Mouse (Mus musculus): ENCODE data around the gene Kdm1a. TPM values are rescaled to one million over a fixed set of nuclear protein-coding genes. Genes with fewer than 3 reads are reported as not detected.
A peak's percentile ranks its signal among the peaks of the same experiment; 100 is the strongest.

The Kdm1a gene
- 52.7 and 55.6 TPM in 2 replicates for polyA plus RNA-seq (2014; fragmentation: Nextera tagmentation; extraction: Ambion mirVana)

GRCm38 (mm10) chr4:136602568-136602967 lies at the start of gene Kdm1a:
Kdm1a (minus strand) TSS chr4:136602723.
- peak within 1 kb of the TSS; percentile 86 for H3K27ac ChIP-seq (ENCODE audit: low read length)
- under 1% methylated on average over 45 of the region's 45 CpGs for WGBS

GRCm38 (mm10) chr4:136651882-136652527 lies 49.5 kb upstream of the Kdm1a start:
- no peak for ATAC-seq (ENCODE audit: insufficient number of reproducible peaks, insufficient read depth, low FRiP score, low read depth)
- Histone ChIP-seq H3K27ac (ENCODE audit: low read length) (no peak overlapping the region), H3K4me2 (replicated peaks; ENCODE audit: low read depth, low read length) (no peak overlapping the region), H3K4me3 (ENCODE audit: low read depth, low read length) (no peak overlapping the region), H3K4me1 (ENCODE audit: control insufficient read depth, insufficient read depth, low read length) (peaks cover 13% of the 10 kb centered on the region; the same call in 1 of the 2 replicates), H3K36me3 (ENCODE audit: control insufficient read depth, insufficient read depth, low read length) (peaks cover 7% of the 10 kb centered on the region), H3K9me3 (ENCODE audit: control insufficient read depth, low read depth, low read length) (peaks cover 1% of the 10 kb centered on the region; the same call in 1 of the 2 replicates), H3K27me3 (ENCODE audit: control insufficient read depth, insufficient read depth, low read length) (no peaks in the 10 kb centered on the region), H3K9ac (replicated peaks; ENCODE audit: low read depth, low read length) (no peak overlapping the region)
- 70% methylated on average over 13 of the region's 13 CpGs for WGBS

More at GRCm38 (mm10) chr4:136602568-136602967, at the start of gene Kdm1a:
- Histone ChIP-seq H3K27me3 (ENCODE audit: control insufficient read depth, insufficient read depth, low read length) (no peaks in the 10 kb centered on the region), H3K4me1 (ENCODE audit: control insufficient read depth, insufficient read depth, low read length) (peaks cover 11% of the 10 kb centered on the region; the same call in 1 of the 2 replicates), H3K4me3 (ENCODE audit: low read depth, low read length) (peak within 1 kb of the TSS; percentile 99), H3K9me3 (ENCODE audit: control insufficient read depth, low read depth, low read length) (no peaks in the 10 kb centered on the region), H3K4me2 (replicated peaks; ENCODE audit: low read depth, low read length) (peak within 1 kb of the TSS; percentile 50), H3K36me3 (ENCODE audit: control insufficient read depth, insufficient read depth, low read length) (no peaks in the 10 kb centered on the region), H3K9ac (replicated peaks; ENCODE audit: low read depth, low read length) (peak within 1 kb of the TSS; percentile 99)
- ATAC-seq (ENCODE audit: insufficient number of reproducible peaks, insufficient read depth, low FRiP score, low read depth) = peak; percentile 90

DNA sequence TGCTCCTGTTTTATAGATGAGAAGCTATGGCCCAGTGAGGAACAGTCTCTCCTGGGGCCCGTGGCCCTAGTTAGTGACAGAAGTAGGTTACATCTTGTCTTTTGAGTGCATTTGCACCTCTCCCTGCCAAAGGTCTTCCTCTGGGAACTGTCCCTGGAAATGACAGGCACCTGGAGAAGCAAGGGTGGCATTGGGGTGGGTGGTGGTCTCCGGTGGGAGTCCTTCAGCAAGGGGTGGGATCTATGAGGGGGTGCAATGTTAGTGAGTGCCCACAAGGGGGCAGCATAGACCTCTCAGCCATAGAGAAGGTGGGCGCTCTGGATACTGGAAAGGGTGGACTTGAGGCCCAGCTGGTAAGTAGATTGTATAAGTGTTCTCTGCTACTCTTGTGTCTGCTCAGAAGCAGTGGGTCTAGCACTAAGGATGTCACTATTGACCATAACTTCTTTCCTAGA lies 48.9 kb upstream of the Kdm1a start:
- no peak overlapping the region for H3K9ac ChIP-seq (replicated peaks; ENCODE audit: low read depth, low read length)
- peaks cover 7% of the 10 kb centered on the region for H3K36me3 ChIP-seq (ENCODE audit: control insufficient read depth, insufficient read depth, low read length)
- no peak overlapping the region for H3K4me3 ChIP-seq (ENCODE audit: low read depth, low read length)
- H3K4me1 ChIP-seq (ENCODE audit: control insufficient read depth, insufficient read depth, low read length) = peaks cover 13% of the 10 kb centered on the region; the same call in 1 of the 2 replicates
- WGBS = 63% methylated on average over 3 of the region's 3 CpGs
- ATAC-seq (ENCODE audit: insufficient number of reproducible peaks, insufficient read depth, low FRiP score, low read depth) = no peak
- H3K27ac ChIP-seq (ENCODE audit: low read length) = no peak overlapping the region
- H3K4me2 ChIP-seq (replicated peaks; ENCODE audit: low read depth, low read length) = no peak overlapping the region
- H3K27me3 ChIP-seq (ENCODE audit: control insufficient read depth, insufficient read depth, low read length) = no peaks in the 10 kb centered on the region
- H3K9me3 ChIP-seq (ENCODE audit: control insufficient read depth, low read depth, low read length) = peaks cover 4% of the 10 kb centered on the region; the same call in 1 of the 2 replicates

DNA sequence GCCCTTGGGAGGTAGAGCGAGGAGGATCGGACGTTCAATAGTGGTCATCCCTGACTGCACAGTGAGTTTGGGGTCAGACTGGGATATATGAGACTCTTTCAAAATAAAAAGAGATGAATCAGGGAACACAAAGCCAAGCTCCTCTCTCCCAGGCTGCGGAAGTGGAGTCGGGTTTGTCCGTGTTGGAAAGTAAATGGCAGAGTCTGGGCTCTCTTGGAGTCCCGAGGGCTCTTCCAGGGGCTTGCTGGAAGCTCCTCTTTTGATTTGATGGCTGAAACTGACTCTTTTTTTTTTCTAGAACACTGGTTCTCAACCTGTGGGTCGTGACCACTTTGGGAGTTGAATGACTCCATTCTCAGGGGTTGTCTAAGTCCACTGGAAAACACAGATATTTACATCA lies 47.7 kb upstream of the Kdm1a start:
- Histone ChIP-seq H3K4me3 (ENCODE audit: low read depth, low read length) (no peak overlapping the region), H3K27ac (ENCODE audit: low read length) (no peak overlapping the region), H3K27me3 (ENCODE audit: control insufficient read depth, insufficient read depth, low read length) (no peaks in the 10 kb centered on the region), H3K4me1 (ENCODE audit: control insufficient read depth, insufficient read depth, low read length) (peaks cover 13% of the 10 kb centered on the region; the same call in 1 of the 2 replicates), H3K36me3 (ENCODE audit: control insufficient read depth, insufficient read depth, low read length) (peaks cover 3% of the 10 kb centered on the region; the same call in 1 of the 2 replicates), H3K4me2 (replicated peaks; ENCODE audit: low read depth, low read length) (no peak overlapping the region), H3K9me3 (ENCODE audit: control insufficient read depth, low read depth, low read length) (peaks cover 4% of the 10 kb centered on the region; the same call in 1 of the 2 replicates), H3K9ac (replicated peaks; ENCODE audit: low read depth, low read length) (no peak overlapping the region)
- ATAC-seq (ENCODE audit: insufficient number of reproducible peaks, insufficient read depth, low FRiP score, low read depth) = no peak
- 87% methylated on average over 8 of the region's 8 CpGs for WGBS

GRCm38 (mm10) chr4:136649480-136650196 lies 47.1 kb upstream of the Kdm1a start:
- Histone ChIP-seq H3K9ac (replicated peaks; ENCODE audit: low read depth, low read length) (no peak overlapping the region), H3K4me1 (ENCODE audit: control insufficient read depth, insufficient read depth, low read length) (peaks cover 13% of the 10 kb centered on the region; the same call in 1 of the 2 replicates), H3K9me3 (ENCODE audit: control insufficient read depth, low read depth, low read length) (peaks cover 4% of the 10 kb centered on the region; the same call in 1 of the 2 replicates), H3K27ac (ENCODE audit: low read length) (no peak overlapping the region), H3K4me2 (replicated peaks; ENCODE audit: low read depth, low read length) (peak overlapping the region; percentile 37), H3K27me3 (ENCODE audit: control insufficient read depth, insufficient read depth, low read length) (no peaks in the 10 kb centered on the region), H3K36me3 (ENCODE audit: control insufficient read depth, insufficient read depth, low read length) (no peaks in the 10 kb centered on the region), H3K4me3 (ENCODE audit: low read depth, low read length) (no peak overlapping the region)
- 35% methylated on average over 13 of the region's 13 CpGs for WGBS
- ATAC-seq (ENCODE audit: insufficient number of reproducible peaks, insufficient read depth, low FRiP score, low read depth) = 0 out of 2 replicates have a peak, but pooled peaks have one; percentile 47

DNA sequence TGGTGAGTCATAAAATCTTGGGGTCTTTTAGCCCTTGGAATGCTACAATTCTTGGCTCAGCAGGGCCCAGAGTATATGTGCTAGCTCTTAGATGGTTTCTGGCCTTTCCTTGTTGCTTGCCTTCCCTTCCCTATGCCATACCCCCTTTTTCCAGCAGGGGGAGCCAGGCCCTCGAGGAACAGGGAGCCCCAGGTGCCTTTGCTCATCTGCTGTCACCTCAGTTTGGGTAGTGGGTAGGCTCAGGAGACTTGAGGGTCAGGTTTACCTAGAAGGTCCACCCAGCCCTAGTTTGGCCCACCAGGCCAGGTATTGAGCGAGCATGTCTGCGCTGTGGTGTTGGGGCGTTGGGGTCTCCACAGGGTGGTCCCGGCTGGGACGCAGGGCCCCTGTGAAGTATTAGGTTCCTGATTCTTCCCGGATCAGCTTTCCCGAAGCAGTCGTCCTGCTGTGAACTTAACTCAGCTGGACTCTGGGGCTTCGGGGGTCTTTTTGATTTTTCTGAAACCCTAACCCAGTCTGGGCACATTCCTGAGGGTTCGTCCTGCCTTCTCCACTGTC lies 46.5 kb upstream of the Kdm1a start:
- no peaks in the 10 kb centered on the region for H3K27me3 ChIP-seq (ENCODE audit: control insufficient read depth, insufficient read depth, low read length)
- ATAC-seq (ENCODE audit: insufficient number of reproducible peaks, insufficient read depth, low FRiP score, low read depth) = no peak
- no peak overlapping the region; the same call in 1 of the 2 replicates for H3K4me3 ChIP-seq (ENCODE audit: low read depth, low read length)
- peak overlapping the region; percentile 37 for H3K4me2 ChIP-seq (replicated peaks; ENCODE audit: low read depth, low read length)
- H3K9me3 ChIP-seq (ENCODE audit: control insufficient read depth, low read depth, low read length) = peaks cover 4% of the 10 kb centered on the region; the same call in 1 of the 2 replicates
- no peak overlapping the region for H3K9ac ChIP-seq (replicated peaks; ENCODE audit: low read depth, low read length)
- H3K4me1 ChIP-seq (ENCODE audit: control insufficient read depth, insufficient read depth, low read length) = peaks cover 13% of the 10 kb centered on the region; the same call in 1 of the 2 replicates
- no peak overlapping the region for H3K27ac ChIP-seq (ENCODE audit: low read length)
- H3K36me3 ChIP-seq (ENCODE audit: control insufficient read depth, insufficient read depth, low read length) = no peaks in the 10 kb centered on the region
- WGBS = 6% methylated on average over 11 of the region's 11 CpGs

DNA sequence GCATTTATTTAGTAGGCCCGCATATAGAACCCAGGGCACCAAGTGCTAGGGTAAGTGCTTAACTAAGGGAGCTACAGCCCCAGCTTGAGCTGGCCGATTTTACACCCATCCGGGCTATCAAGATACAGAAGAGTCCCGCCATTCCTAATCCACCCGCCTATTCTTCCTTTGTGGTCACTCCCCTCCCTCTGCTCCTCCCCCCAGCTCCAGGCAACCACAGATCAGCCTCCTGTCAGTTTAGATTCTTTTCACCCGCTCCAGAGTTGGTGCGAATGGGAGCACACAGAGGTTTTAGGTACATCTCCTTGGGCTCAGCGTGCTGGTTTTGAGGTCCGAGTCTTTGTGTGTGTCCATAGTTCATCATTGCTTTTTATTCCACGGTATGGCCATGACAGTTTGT lies 36.4 kb upstream of the Kdm1a start:
- H3K9me3 ChIP-seq (ENCODE audit: control insufficient read depth, low read depth, low read length) = no peaks in the 10 kb centered on the region
- 0 out of 2 replicates have a peak, but pooled peaks cover 4% of the 10 kb centered on the region for H3K27me3 ChIP-seq (ENCODE audit: control insufficient read depth, insufficient read depth, low read length)
- ATAC-seq (ENCODE audit: insufficient number of reproducible peaks, insufficient read depth, low FRiP score, low read depth) = no peak; the same call in 1 of the 2 replicates
- peak overlapping the region; percentile 21; the same call in 1 of the 2 replicates for H3K4me2 ChIP-seq (replicated peaks; ENCODE audit: low read depth, low read length)
- H3K4me1 ChIP-seq (ENCODE audit: control insufficient read depth, insufficient read depth, low read length) = peaks cover 11% of the 10 kb centered on the region
- no peak overlapping the region for H3K4me3 ChIP-seq (ENCODE audit: low read depth, low read length)
- no peak overlapping the region for H3K9ac ChIP-seq (replicated peaks; ENCODE audit: low read depth, low read length)
- WGBS = 7% methylated on average over 10 of the region's 10 CpGs
- H3K36me3 ChIP-seq (ENCODE audit: control insufficient read depth, insufficient read depth, low read length) = no peaks in the 10 kb centered on the region
- no peak overlapping the region for H3K27ac ChIP-seq (ENCODE audit: low read length)

DNA sequence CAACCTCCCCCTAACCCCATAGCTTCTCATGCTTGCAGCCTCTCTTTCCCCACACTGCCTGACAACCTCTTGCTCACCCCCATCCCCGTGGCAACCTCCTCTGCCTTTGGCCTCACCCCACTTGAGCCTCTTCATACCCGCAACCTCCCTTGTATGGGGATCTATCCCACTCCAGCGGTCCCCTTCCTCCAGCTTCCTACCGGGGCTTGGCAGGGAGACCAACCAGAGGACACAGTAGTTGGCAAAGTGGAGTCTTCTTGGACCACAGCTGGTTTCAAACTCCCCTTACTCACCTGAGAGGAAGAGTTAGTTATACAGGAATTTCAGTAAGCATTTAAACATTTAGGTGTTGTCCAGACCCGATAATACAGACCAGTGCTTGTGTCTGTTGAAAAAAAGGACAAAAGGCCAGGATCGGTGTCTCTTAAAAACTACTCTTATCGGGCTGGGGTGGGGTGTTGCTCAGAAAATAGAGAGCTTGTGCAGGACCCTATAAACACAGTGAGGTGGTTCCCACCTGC lies 35.8 kb upstream of the Kdm1a start:
- no peaks in the 10 kb centered on the region for H3K36me3 ChIP-seq (ENCODE audit: control insufficient read depth, insufficient read depth, low read length)
- H3K9me3 ChIP-seq (ENCODE audit: control insufficient read depth, low read depth, low read length) = no peaks in the 10 kb centered on the region
- peak overlapping the region; percentile 96; the same call in 1 of the 2 replicates for H3K4me2 ChIP-seq (replicated peaks; ENCODE audit: low read depth, low read length)
- no peak overlapping the region for H3K27ac ChIP-seq (ENCODE audit: low read length)
- peaks cover 11% of the 10 kb centered on the region for H3K4me1 ChIP-seq (ENCODE audit: control insufficient read depth, insufficient read depth, low read length)
- 0 out of 2 replicates have a peak, but pooled peaks cover 4% of the 10 kb centered on the region for H3K27me3 ChIP-seq (ENCODE audit: control insufficient read depth, insufficient read depth, low read length)
- ATAC-seq (ENCODE audit: insufficient number of reproducible peaks, insufficient read depth, low FRiP score, low read depth) = no peak
- WGBS = 36% methylated on average over 7 of the region's 7 CpGs
- no peak overlapping the region for H3K9ac ChIP-seq (replicated peaks; ENCODE audit: low read depth, low read length)
- H3K4me3 ChIP-seq (ENCODE audit: low read depth, low read length) = peak overlapping the region; percentile 56

Data from stomach, embryonic 14.5 days (tissue).